Mouse (Mus musculus) limb, embryonic 11.5 days (tissue): ENCODE measurements around the gene Il6ra. TPM values are rescaled to one million over a fixed set of nuclear protein-coding genes. Genes with fewer than 3 reads are reported as not detected.

Experiments used
- ATAC-seq: fragments of 200-750 bp; cut with Nextera tagmentation; 2 replicates; pipeline ENCODE4 v1.8.0; 2017; ENCODE audit warnings: low read depth; ENCODE audit not compliant: insufficient number of reproducible peaks, low FRiP score, low TSS enrichment
- DNase-seq: peaks from one replicate; pipeline ENCODE4 v3.0.0-alpha.2; 2015; ENCODE audit warnings: low spot score
- H3K27ac ChIP-seq: fragments of 300-500 bp; sonication (generic); replicated peaks from 2 replicates; pipeline ENCODE4 v1.5.1; 2014; ENCODE audit warnings: low read depth, mild to moderate bottlenecking, low read length
- H3K27me3 ChIP-seq: fragments of 300-500 bp; sonication (generic); 2 replicates; pipeline ENCODE4 v1.6.1; 2014; ENCODE audit warnings: mild to moderate bottlenecking, low read length, mixed read lengths; ENCODE audit not compliant: control insufficient read depth, insufficient read depth
- H3K36me3 ChIP-seq: fragments of 300-500 bp; sonication (generic); 2 replicates; pipeline ENCODE4 v1.6.1; 2014; ENCODE audit warnings: mild to moderate bottlenecking, low read length, moderate library complexity, mixed read lengths; ENCODE audit not compliant: control insufficient read depth, insufficient read depth
- H3K4me1 ChIP-seq: fragments of 300-500 bp; sonication (generic); 2 replicates; pipeline ENCODE4 v1.6.1; 2014; ENCODE audit warnings: low read length, mixed read lengths; ENCODE audit not compliant: control insufficient read depth, insufficient read depth
- H3K4me2 ChIP-seq: fragments of 300-500 bp; sonication (generic); 2 replicates; pipeline ENCODE4 v1.6.1; 2014; ENCODE audit warnings: low read depth, mild to moderate bottlenecking, moderate library complexity; ENCODE audit not compliant: severe bottlenecking
- H3K4me3 ChIP-seq: fragments of 300-500 bp; sonication (generic); 2 replicates; pipeline ENCODE4 v1.5.1; 2014; ENCODE audit warnings: low read depth, low read length
- H3K9ac ChIP-seq: fragments of 300-500 bp; sonication (generic); 2 replicates; pipeline ENCODE4 v1.6.1; 2014; ENCODE audit warnings: mild to moderate bottlenecking, low read length
- H3K9me3 ChIP-seq: fragments of 300-500 bp; sonication (generic); 2 replicates; pipeline ENCODE4 v1.6.1; 2016; ENCODE audit warnings: low read length; ENCODE audit not compliant: control insufficient read depth
- whole genome bisulfite sequencing: fragments of 180-500 bp; shearing (Covaris S2); extraction: QIAGEN DNeasy Blood & Tissue Kit; methylation state at CpG from one replicate; pipeline ENCODE4 v1.1.7; 2014; 5-methylcytosine and 5-hydroxymethylcytosine counted together
- polyA plus RNA-seq: library from polyadenylated mRNA; unstranded; fragments of >200 nt; fragmentation: Nextera tagmentation; extraction: Ambion mirVana; gene quantifications from 2 replicates; pipeline ENCODE4 v1.2.1, GENCODE M21; 2014

Gene Il6ra
- polyA plus RNA-seq, 1 experiment from 2014 or later = 0.40 TPM

GRCm38 (mm10) chr3:89826295-89826694, 86.7 kb downstream of the Il6ra start:
- H3K4me3 ChIP-seq = no peak overlapping the region
- no peaks in the 10 kb centered on the region for H3K9me3 ChIP-seq
- peaks cover 4% of the 10 kb centered on the region; the same call in 1 of the 2 replicates for H3K4me1 ChIP-seq
- WGBS = 63% methylated on average over 3 of the region's 3 CpGs
- ATAC-seq (no peak), DNase-seq (no peak)
- H3K27ac ChIP-seq = no peak overlapping the region
- H3K36me3 ChIP-seq = no peaks in the 10 kb centered on the region
- no peak overlapping the region for H3K4me2 ChIP-seq
- H3K27me3 ChIP-seq = peaks cover 22% of the 10 kb centered on the region
- H3K9ac ChIP-seq = no peak overlapping the region

DNA sequence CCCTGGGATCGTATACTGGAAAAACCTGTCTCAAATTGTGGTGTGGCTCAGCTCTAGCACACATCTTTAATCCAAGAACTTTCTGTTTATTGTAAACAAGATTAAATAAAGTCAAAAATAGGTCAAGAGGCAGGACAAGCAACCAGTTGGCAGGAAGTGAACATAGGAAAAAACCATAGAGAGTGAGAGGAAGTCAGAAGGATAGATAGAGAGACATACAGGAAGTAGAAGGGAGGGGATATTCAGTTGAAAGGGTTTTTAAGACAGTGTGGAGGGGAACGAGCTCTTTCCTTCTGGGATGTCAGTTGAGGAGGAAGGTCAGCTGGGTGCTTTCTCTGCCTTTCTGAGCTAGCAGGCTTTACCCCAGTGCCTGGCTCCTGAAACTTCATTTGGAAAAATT, 89.4 kb downstream of the Il6ra start:
- no peaks in the 10 kb centered on the region for H3K4me1 ChIP-seq
- no peaks in the 10 kb centered on the region; the same call in 1 of the 2 replicates for H3K27me3 ChIP-seq
- no peak overlapping the region for H3K9ac ChIP-seq
- WGBS = 58% methylated on average over 2 of the region's 2 CpGs
- ATAC-seq (no peak), DNase-seq (no peak)
- no peak overlapping the region for H3K27ac ChIP-seq
- H3K4me2 ChIP-seq = no peak overlapping the region; the same call in 1 of the 2 replicates
- no peaks in the 10 kb centered on the region for H3K36me3 ChIP-seq
- no peak overlapping the region for H3K4me3 ChIP-seq
- no peaks in the 10 kb centered on the region for H3K9me3 ChIP-seq

DNA sequence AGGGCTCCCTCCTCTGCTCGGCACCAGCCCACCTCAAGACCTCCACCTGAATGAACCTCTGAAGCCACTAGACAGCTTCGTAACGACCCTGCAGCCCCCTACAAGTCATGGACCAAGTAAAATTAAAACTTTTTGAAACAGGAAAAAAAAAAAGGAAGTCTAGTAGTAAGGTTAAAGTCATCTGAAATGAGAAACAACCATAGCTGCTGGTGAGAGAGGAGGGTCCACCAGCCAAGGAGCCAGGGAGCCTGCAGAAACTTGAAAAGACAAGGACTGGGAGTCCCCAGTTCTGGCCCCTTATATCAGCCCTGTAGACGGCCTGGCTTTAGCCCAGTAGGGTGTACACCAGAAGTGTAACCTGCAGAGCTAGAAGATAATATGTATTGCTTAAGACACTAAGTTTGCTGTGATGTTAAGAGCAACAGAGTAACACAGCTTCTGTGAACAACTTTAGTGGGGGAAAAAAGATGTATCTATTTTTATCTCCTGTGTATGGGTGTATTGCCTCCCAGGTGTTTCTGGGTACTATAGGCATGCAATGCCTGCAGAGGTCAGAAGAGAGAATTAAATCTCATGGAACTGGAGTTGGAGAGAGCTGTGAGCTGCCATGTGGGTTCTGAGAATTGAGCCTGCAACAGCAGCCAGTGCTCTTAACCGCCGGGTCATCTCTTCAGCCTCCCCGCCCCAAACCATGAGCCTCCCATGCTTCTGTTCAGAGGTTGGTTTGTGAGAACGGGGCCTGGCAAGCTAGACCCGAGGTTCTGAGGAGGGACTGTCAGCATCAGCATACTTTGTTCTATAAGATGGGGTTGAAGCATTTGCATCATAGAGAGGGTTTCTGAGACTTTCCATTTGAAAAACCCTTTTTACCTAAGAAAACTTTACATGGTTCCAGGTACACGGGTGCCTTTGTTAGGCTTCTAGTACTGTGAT, 91.2 kb downstream of the Il6ra start:
- Histone ChIP-seq H3K4me2 (no peak overlapping the region), H3K4me3 (no peak overlapping the region), H3K27me3 (no peaks in the 10 kb centered on the region), H3K9me3 (no peaks in the 10 kb centered on the region), H3K9ac (no peak overlapping the region), H3K27ac (no peak overlapping the region), H3K4me1 (no peaks in the 10 kb centered on the region), H3K36me3 (no peaks in the 10 kb centered on the region)
- ATAC-seq = no peak
- WGBS = 76% methylated on average over 10 of the region's 10 CpGs
- DNase-seq = no peak

- Histone ChIP-seq H3K4me3 (no peak overlapping the region), H3K4me2 (no peak overlapping the region), H3K27me3 (no peaks in the 10 kb centered on the region), H3K36me3 (no peaks in the 10 kb centered on the region), H3K9ac (no peak overlapping the region), H3K27ac (no peak overlapping the region), H3K4me1 (no peaks in the 10 kb centered on the region), H3K9me3 (no peaks in the 10 kb centered on the region)
- no peak for ATAC-seq
- WGBS = 86% methylated on average over 11 of the region's 11 CpGs
- DNase-seq = no peak
These were observed 91.9 kb downstream of the Il6ra start for GRCm38 (mm10) chr3:89821096-89821513.

GRCm38 (mm10) chr3:89820311-89821095, 92.5 kb downstream of the Il6ra start:
- Histone ChIP-seq H3K36me3 (no peaks in the 10 kb centered on the region), H3K27me3 (no peaks in the 10 kb centered on the region), H3K27ac (no peak overlapping the region), H3K9ac (no peak overlapping the region), H3K4me3 (no peak overlapping the region), H3K9me3 (no peaks in the 10 kb centered on the region), H3K4me1 (no peaks in the 10 kb centered on the region), H3K4me2 (no peak overlapping the region)
- DNase-seq (no peak), ATAC-seq (no peak)
- 88% methylated on average over 12 of the region's 12 CpGs for WGBS

DNA sequence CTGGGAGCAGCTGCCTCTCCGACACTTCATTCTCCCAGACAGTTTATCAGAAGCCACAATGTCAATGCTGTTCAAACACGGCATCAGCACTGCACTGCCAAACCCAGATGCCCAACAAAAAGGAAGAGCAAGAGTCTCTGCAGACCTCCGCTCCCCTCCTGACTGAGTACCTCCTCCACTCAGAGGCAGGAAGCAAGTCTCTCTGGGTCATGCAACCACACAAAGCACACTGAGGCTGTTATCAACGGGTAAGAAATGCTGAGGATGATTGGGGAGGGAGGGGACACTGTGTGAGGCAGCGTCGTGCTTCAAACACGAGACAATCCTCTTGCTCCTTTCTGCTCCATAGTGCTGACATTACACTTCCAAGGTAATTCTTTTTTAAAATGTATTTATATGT, 93.1 kb downstream of the Il6ra start:
- Histone ChIP-seq H3K9me3 (no peaks in the 10 kb centered on the region), H3K36me3 (no peaks in the 10 kb centered on the region), H3K27ac (no peak overlapping the region), H3K9ac (no peak overlapping the region), H3K4me3 (no peak overlapping the region), H3K4me2 (no peak overlapping the region), H3K27me3 (no peaks in the 10 kb centered on the region), H3K4me1 (no peaks in the 10 kb centered on the region)
- DNase-seq (no peak), ATAC-seq (no peak)
- WGBS = 72% methylated on average over 7 of the region's 7 CpGs

- Histone ChIP-seq H3K9ac (no peak overlapping the region), H3K36me3 (no peaks in the 10 kb centered on the region), H3K4me2 (no peak overlapping the region), H3K27me3 (no peaks in the 10 kb centered on the region), H3K9me3 (no peaks in the 10 kb centered on the region), H3K27ac (no peak overlapping the region), H3K4me1 (no peaks in the 10 kb centered on the region), H3K4me3 (no peak overlapping the region)
- WGBS = 77% methylated on average over 3 of the region's 3 CpGs
- DNase-seq (no peak), ATAC-seq (no peak)
These were observed 94.4 kb downstream of the Il6ra start for GRCm38 (mm10) chr3:89818605-89819004.

- ATAC-seq = no peak
- Histone ChIP-seq H3K4me3 (no peak overlapping the region), H3K4me1 (no peaks in the 10 kb centered on the region), H3K36me3 (no peaks in the 10 kb centered on the region), H3K4me2 (no peak overlapping the region), H3K9me3 (no peaks in the 10 kb centered on the region), H3K27me3 (no peaks in the 10 kb centered on the region), H3K9ac (no peak overlapping the region), H3K27ac (no peak overlapping the region)
- DNase-seq = peak; percentile 42
- WGBS = 66% methylated on average over 4 of the region's 4 CpGs
These were observed 95.9 kb downstream of the Il6ra start for GRCm38 (mm10) chr3:89817056-89817455.
